Mouse (Mus musculus) forebrain, embryonic 16.5 days (tissue): ENCODE results near the gene Tex30. TPM values are rescaled to one million over a fixed set of nuclear protein-coding genes. Genes with fewer than 3 reads are reported as not detected.
A peak's percentile ranks its signal among the peaks of the same experiment; 100 is the strongest.

Experiments
- ATAC-seq: fragments of 200-750 bp; cut with Nextera tagmentation; 2 replicates; pipeline ENCODE4 v1.8.0; 2017; ENCODE audit warnings: mild to moderate bottlenecking, moderate library complexity
- H3K27ac ChIP-seq: fragments of 300-500 bp; sonication (generic); 2 replicates; pipeline ENCODE4 v1.5.1; 2014; ENCODE audit warnings: low read length, control low read depth
- H3K27me3 ChIP-seq: fragments of 300-500 bp; sonication (generic); replicated peaks from 2 replicates; pipeline ENCODE4 v1.6.1; 2014; ENCODE audit warnings: low read length; ENCODE audit not compliant: control insufficient read depth, insufficient read depth
- H3K36me3 ChIP-seq: fragments of 300-500 bp; sonication (generic); 2 replicates; pipeline ENCODE4 v1.6.1; 2014; ENCODE audit not compliant: control insufficient read depth, insufficient read depth
- H3K4me1 ChIP-seq: fragments of 300-500 bp; sonication (generic); replicated peaks from 2 replicates; pipeline ENCODE4 v1.6.1; 2014; ENCODE audit warnings: low read length; ENCODE audit not compliant: control insufficient read depth, insufficient read depth
- H3K4me2 ChIP-seq: fragments of 300-500 bp; sonication (generic); 2 replicates; pipeline ENCODE4 v1.6.1; 2014; ENCODE audit warnings: mild to moderate bottlenecking, low read length, control low read depth
- H3K4me3 ChIP-seq: fragments of 300-500 bp; sonication (generic); replicated peaks from 2 replicates; pipeline ENCODE4 v1.5.1; 2014; ENCODE audit warnings: mild to moderate bottlenecking, low read length, control low read depth
- H3K9ac ChIP-seq: fragments of 300-500 bp; sonication (generic); replicated peaks from 2 replicates; pipeline ENCODE4 v1.6.1; 2014; ENCODE audit warnings: low read depth, low read length, control low read depth
- H3K9me3 ChIP-seq: fragments of 300-500 bp; sonication (generic); 2 replicates; pipeline ENCODE4 v1.6.1; 2016; ENCODE audit warnings: low read length; ENCODE audit not compliant: control insufficient read depth
- WGBS: fragments of 180-500 bp; shearing (Covaris S2); extraction: QIAGEN DNeasy Blood & Tissue Kit; methylation state at CpG from one replicate; pipeline ENCODE4 v1.1.7; 2014; 5-methylcytosine and 5-hydroxymethylcytosine counted together
- polyA plus RNA-seq: library from polyadenylated mRNA; unstranded; fragments of >200 nt; fragmentation: Nextera tagmentation; extraction: Ambion mirVana; gene quantifications from 2 replicates; pipeline ENCODE4 v1.2.1, GENCODE M21; 2015

Tex30 gene
- polyA plus RNA-seq, 1 experiment from 2014 or later = 64.6 TPM

DNA sequence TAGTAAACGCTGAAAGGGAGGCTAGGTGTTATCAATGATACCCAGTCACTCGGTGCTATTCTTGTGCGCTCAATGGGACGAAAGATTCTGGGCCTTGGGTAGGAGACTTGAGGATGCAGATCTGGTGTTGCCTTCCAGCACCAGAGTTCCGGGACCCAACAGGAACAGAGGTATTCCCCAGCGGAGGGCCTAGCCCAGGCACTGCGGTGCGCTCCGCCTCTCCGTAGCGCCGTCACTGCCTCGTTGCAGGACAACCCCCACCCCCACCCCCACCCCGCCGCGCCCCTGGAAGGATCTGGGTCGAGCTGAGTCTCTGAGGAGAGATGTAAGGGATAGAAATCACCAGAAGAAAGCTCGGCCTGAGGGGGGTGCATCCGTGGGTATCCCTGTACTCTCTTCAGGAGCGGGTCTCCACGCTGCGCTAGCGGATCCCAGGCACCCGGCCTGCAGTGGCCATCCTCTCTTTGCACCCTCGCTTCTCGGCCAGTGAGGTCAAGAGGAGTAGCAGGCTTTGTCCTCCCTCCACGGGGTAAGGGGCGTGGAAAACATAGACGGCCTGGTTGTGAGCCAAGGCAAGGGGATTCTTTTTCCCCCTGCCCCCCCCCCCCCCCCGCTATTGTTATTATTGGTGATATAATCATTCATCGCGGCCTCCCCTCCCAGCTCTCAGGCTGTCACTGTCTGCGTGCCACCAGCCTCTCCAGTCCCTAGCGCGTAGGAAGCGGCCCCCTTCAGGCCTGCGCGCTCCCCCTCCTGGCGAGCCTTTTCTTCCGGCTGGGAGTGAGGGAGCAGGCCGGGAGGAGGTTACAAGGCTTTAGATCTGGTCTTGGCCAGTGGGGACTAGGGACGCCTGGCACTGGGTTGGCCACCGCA lies 17.2 kb upstream of the Tex30 start:
- Histone ChIP-seq H3K27me3 (no peaks in the 10 kb centered on the region), H3K4me3 (peak overlapping the region; percentile 65), H3K4me1 (peaks cover 11% of the 10 kb centered on the region), H3K4me2 (peak overlapping the region; percentile 75), H3K9ac (peak overlapping the region; percentile 92), H3K9me3 (no peaks in the 10 kb centered on the region), H3K36me3 (no peaks in the 10 kb centered on the region), H3K27ac (peak overlapping the region; percentile 96)
- peak; percentile 86 for ATAC-seq
- WGBS = under 1% methylated on average over 40 of the region's 43 CpGs

DNA sequence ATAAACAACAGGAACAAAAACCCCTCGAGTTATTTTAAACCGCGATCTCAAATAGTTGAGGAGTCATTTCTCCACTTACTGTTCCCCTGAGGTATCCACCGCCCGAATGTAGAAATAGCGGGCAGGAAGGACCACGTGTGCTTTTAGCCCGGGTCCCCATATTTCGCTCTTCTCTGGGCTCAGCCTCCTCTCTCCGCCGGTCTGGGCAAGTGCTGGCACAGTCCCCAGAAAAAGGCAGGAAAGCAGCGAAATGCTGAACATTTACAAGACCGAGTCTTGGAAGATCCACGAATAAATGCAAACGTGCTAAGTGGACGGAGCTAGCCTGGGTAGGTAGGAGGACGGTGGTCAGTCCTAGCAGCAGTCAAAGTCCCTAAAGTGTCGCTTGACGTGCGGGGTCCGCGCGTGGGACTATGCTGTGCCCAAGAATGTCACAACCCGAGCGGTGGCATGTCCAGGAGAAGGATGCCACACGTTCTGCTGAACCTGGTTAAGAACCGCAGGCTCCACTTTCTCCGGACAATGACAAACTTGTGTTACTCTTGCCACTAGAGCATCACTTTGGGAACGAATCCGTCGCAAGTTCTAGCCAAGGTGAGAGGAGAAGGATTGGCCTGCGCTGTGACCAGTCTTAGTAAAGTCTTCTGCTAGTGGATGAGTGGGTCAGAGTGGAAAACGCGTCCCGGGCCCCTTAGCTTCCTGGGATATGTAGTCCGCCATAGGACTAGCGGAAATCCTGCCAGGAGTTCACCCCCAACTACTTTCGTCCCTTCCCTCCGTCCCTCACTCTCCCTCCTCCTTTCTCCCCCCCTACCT lies 16.2 kb upstream of the Tex30 start, which contains the start of the genes Kdelc1 and Bivm:
Kdelc1 (minus strand) TSS at position 570 of the 816 bp plus-strand sequence.
Bivm (plus strand) TSS at position 719 of the 816 bp plus-strand sequence.
- peak within 1 kb of the TSS; percentile 92 for H3K9ac ChIP-seq
- H3K9me3 ChIP-seq = no peaks in the 10 kb centered on the region
- H3K4me1 ChIP-seq = peaks cover 11% of the 10 kb centered on the region
- under 1% methylated on average over 39 of the region's 39 CpGs for WGBS
- no peaks in the 10 kb centered on the region; the same call in 1 of the 2 replicates for H3K36me3 ChIP-seq
- H3K4me3 ChIP-seq = peak within 1 kb of the TSS; percentile 65
- H3K4me2 ChIP-seq = peak within 1 kb of the TSS; percentile 75
- no peaks in the 10 kb centered on the region for H3K27me3 ChIP-seq
- peak within 1 kb of the TSS; percentile 96 for H3K27ac ChIP-seq
- peak; percentile 97 for ATAC-seq

DNA sequence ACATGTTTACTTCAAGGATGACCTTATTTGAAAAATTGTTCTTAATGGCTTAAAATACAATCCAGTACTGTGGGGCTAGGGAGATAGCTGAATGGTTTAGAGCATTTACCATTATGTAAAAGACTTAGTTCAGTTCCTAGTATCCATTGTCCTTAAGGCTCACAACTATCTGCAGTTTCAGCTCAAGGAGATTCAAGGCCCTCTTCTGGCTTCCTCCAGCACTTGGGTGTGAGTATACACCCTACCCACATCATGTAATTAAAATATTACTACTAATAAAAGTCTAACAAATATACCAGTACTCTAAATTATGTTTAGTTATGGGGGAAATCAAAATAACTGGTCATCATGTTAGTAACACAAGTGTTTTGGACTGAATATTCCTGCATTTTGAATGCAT lies 15.3 kb upstream of the Tex30 start:
- Histone ChIP-seq H3K27me3 (no peaks in the 10 kb centered on the region), H3K9me3 (no peaks in the 10 kb centered on the region), H3K4me2 (peak overlapping the region; percentile 33), H3K4me1 (peaks cover 11% of the 10 kb centered on the region), H3K36me3 (no peaks in the 10 kb centered on the region; the same call in 1 of the 2 replicates), H3K9ac (no peak overlapping the region), H3K27ac (no peak overlapping the region), H3K4me3 (no peak overlapping the region)
- ATAC-seq = no peak

DNA sequence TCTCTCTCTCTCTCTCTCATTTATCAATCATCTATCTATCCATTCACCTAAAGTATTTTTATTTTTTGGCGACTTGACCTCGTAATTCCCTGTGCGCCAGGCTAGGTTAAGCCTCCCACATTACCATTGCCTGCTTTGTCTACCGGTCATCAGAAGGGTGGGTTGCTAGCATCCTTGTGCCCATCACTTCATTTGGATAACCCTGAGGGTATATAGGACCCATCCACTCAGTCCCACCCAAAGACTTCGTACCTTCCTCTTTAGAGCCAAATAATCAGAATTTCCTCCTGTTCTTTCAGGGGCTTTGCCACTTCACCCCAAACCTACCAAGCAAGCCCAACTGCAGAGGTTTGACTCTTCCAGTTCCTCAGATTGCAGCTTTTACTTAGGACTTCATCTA lies 698 bp upstream of the Tex30 start:
- peak overlapping the region; percentile 89 for H3K4me3 ChIP-seq
- H3K9ac ChIP-seq = 0 out of 2 replicates have a peak overlapping the region, but pooled peaks have one; percentile 37
- no peak overlapping the region for H3K27ac ChIP-seq
- peaks cover 9% of the 10 kb centered on the region for H3K4me1 ChIP-seq
- H3K9me3 ChIP-seq = no peaks in the 10 kb centered on the region
- 12% methylated on average over 5 of the region's 5 CpGs for whole genome bisulfite sequencing
- peaks cover 6% of the 10 kb centered on the region for H3K36me3 ChIP-seq
- H3K27me3 ChIP-seq = no peaks in the 10 kb centered on the region
- peak overlapping the region; percentile 57 for H3K4me2 ChIP-seq
- no peak for ATAC-seq

DNA sequence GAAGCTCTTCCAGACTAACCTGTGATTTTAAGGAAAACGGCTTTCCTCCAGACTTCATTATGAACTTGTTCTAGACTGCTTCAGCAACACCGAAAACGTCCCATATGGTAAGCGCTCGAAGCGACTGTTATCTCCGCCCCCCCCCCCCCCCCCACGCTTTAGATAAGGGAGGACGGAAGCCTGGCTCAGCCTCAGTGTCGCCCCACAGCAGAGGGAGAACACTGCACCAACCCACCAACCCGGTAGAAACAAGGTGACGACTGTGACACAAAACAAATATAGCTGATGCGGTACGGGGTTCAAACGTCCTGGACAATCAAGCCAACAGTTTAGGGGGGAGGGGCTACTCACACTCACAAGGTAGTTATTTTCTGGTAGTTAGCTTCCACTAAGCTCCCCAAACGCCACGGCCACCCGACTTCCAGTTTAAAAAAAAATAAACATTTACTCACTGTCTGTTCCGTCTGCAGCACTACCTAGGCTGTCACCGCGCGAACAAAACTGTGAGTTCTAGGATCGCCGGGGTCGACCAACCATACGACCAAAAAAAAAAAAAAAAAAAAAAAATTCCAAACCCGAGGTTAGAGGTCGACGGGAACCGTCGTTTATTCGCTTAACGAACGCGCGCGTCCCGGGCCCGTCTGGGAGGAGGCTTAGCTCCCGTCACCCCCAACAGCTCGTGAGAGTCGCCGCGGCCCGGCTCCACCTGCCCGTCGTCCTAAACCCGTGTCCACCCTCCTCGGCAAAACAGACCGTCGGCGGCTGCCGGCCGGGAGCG lies 604 bp downstream of the Tex30 start:
- Histone ChIP-seq H3K27ac (peak overlapping the region; percentile 85), H3K4me2 (peak overlapping the region; percentile 69), H3K9ac (peak overlapping the region; percentile 81), H3K36me3 (no peaks in the 10 kb centered on the region), H3K9me3 (no peaks in the 10 kb centered on the region), H3K4me1 (peaks cover 9% of the 10 kb centered on the region), H3K27me3 (no peaks in the 10 kb centered on the region), H3K4me3 (peak overlapping the region; percentile 89)
- WGBS = under 1% methylated on average over 54 of the region's 55 CpGs
- peak; percentile 64 for ATAC-seq

DNA sequence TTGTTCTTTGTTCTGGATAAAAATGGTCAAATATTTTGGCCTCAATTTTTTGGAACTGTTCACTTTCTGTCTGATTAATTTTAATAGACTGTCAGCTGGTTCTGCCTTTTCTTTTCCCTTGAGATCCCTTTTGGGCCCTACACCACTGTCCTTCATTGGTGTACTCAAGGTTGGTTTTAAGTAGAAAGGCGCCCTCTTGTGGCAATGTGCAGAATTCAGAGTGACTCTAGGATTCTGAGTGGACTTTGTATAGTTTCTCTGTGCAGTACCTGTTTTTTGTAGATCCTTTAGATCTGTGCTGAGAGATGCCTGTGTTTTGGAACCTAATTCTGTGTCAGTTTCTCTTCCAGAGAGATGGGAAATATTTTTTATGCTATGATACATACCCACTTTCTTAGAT lies 37.6 kb downstream of the Tex30 start:
- no peak overlapping the region for H3K4me2 ChIP-seq
- 0% methylated on average over 1 of the region's 1 CpGs for WGBS
- ATAC-seq = no peak
- no peak overlapping the region for H3K4me3 ChIP-seq
- no peaks in the 10 kb centered on the region for H3K36me3 ChIP-seq
- H3K4me1 ChIP-seq = no peaks in the 10 kb centered on the region
- H3K9me3 ChIP-seq = no peaks in the 10 kb centered on the region
- H3K9ac ChIP-seq = no peak overlapping the region
- no peak overlapping the region for H3K27ac ChIP-seq
- no peaks in the 10 kb centered on the region for H3K27me3 ChIP-seq

DNA sequence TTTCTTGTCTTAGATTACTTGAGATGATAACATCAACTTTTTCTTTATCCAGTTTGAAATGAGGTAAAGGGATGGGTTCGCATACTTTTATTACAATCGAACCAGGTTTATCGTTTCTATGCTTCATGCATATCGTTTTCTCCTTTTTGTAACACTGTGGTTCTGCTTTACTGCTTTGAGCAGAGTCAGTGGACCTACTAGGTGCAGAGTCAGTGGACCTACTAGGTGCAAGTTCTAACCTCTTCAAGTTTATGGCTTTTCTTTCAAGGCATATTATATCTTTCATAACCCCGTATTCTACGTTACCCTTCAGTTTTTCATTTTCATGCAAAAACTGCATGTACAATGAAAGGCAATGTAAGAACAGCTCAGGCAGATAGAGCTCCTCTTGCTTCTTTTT lies 38.8 kb downstream of the Tex30 start:
- H3K27ac ChIP-seq = no peak overlapping the region
- H3K27me3 ChIP-seq = no peaks in the 10 kb centered on the region
- no peak overlapping the region for H3K4me3 ChIP-seq
- no peak overlapping the region for H3K4me2 ChIP-seq
- H3K4me1 ChIP-seq = no peaks in the 10 kb centered on the region
- no peaks in the 10 kb centered on the region for H3K9me3 ChIP-seq
- ATAC-seq = no peak
- H3K36me3 ChIP-seq = no peaks in the 10 kb centered on the region
- H3K9ac ChIP-seq = no peak overlapping the region
- 94% methylated on average over 6 of the region's 6 CpGs for WGBS

DNA sequence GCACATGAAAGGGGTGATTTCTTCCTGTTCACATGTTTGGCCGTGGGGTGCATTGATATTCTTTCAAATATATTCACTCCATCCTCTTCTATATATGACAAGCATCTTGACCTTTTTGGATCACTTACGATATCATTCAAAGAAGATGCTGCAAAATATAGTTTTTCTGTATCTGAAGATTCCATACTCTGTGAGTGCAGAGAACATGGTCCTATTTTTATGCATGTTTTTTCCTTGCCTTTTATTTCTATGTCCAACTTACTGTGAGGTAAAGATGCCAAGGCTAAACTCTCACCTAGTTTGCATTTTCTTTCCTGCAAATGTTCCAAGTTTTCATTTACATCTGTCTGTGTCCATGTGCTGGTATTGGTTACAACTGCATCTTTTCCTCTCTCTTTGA lies 40.4 kb downstream of the Tex30 start, which contains the start of gene Gm8251:
Gm8251 (minus strand) TSS at position 101 of the 400 bp plus-strand sequence.
- no peak within 1 kb of the TSS for H3K9ac ChIP-seq
- H3K27ac ChIP-seq = no peak within 1 kb of the TSS
- no peaks in the 10 kb centered on the region for H3K36me3 ChIP-seq
- WGBS = 92% methylated on average over 2 of the region's 2 CpGs
- no peak for ATAC-seq
- no peak within 1 kb of the TSS for H3K4me3 ChIP-seq
- H3K9me3 ChIP-seq = no peaks in the 10 kb centered on the region
- no peaks in the 10 kb centered on the region for H3K27me3 ChIP-seq
- H3K4me1 ChIP-seq = no peaks in the 10 kb centered on the region
- no peak within 1 kb of the TSS for H3K4me2 ChIP-seq
